ENCODE assay signal across 8 mouse cellular contexts in the genomic region with DNA sequence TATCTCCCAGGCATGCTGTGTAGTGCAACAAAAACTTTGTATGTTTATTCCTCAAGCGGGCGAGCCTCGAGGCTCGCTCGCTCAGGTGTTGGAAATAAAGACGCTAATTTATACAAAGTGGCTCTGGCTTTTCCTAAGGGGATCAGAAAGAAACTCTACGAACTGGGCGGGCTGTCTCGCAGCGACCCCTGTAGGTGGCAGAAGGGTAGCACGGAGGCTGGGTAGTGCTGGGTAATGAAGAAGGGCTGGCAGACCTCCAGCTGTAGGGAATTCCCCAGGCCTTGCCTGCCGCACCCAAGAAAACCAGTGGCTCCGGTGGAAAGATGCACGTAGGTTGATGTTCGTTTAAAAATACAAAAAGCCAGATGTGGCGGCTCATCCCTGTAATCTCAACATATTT. TPM values are rescaled to one million over a fixed set of nuclear protein-coding genes. Genes with fewer than 3 reads are reported as not detected.
DNase-seq lines count a peak whose midpoint lies in the region; ATAC-seq and TF ChIP-seq lines count a peak whose summit lies in the region.
"Had no signal": no experiment of that assay in that cellular context is flagged by ENCODE, and none has a peak within 500 bp of the region (broad histone marks: within the 10 kb centered on the region; RNA-seq: fewer than 3 reads in every experiment).

No protein-coding gene starts in this region.

- DNase-seq in spleen, adult 18-20 months, result peak; percentile 29 to 63
- DNase-seq in spleen, adult 12 weeks (ENCODE audit: low spot score), result no peak
- DNase-seq in ZHBTc4 (ENCODE audit: low read depth, low spot score), result peak; percentile 81
- peak; percentile 58 for DNase-seq in embryo, embryonic 11 days
- no peak for DNase-seq in liver, embryonic 14.5 days (ENCODE audit: low read depth in 3 of 3, low spot score in 3 of 3)
- DNase-seq in right cerebral cortex, postnatal 10 days (ENCODE audit: low spot score in 2 of 2), result peak; percentile 77 to 78

- H3K4me3 ChIP-seq in liver, embryonic 14.5 days (ENCODE audit: insufficient read depth in 1 of 2, low read depth in 2 of 2, low read length in 2 of 2), result no peak overlapping the region

- no peaks in the 10 kb centered on the region for H3K9me3 ChIP-seq in liver, embryonic 14.5 days (ENCODE audit: control insufficient read depth, low read length)
- H3K9me3 ChIP-seq: neural tube, embryonic 13.5 days had no signal

- no peaks in the 10 kb centered on the region for H3K36me3 ChIP-seq in liver, embryonic 14.5 days (replicated peaks; ENCODE audit: control insufficient read depth, insufficient read depth, low read depth)
- H3K36me3 ChIP-seq: neural tube, embryonic 13.5 days had no signal

- TF ChIP-seq CTCF in liver, embryonic 14.5 days (IDR thresholded peaks at IDR 0.05; ENCODE audit: low read depth), result peak; percentile 57

- H3K4me2 ChIP-seq in liver, embryonic 14.5 days (ENCODE audit: low read depth), result no peak overlapping the region

- peaks cover 26% of the 10 kb centered on the region for H3K27me3 ChIP-seq in liver, embryonic 14.5 days (ENCODE audit: control insufficient read depth, insufficient read depth, low read length)

- H3K27ac ChIP-seq in liver, embryonic 14.5 days, result no peak overlapping the region
- H3K27ac ChIP-seq: neural tube, embryonic 13.5 days had no signal

- no peak for TF ChIP-seq EP300 in liver, embryonic 14.5 days (IDR thresholded peaks at IDR 0.05; ENCODE audit: low read depth)

- ATAC-seq in inflammation-experienced regulatory T-cells, adult 6 months, result peak; percentile 91
- ATAC-seq in liver, embryonic 14.5 days (ENCODE audit: insufficient read depth), result no peak

- H3K4me1 ChIP-seq in liver, embryonic 14.5 days (replicated peaks; ENCODE audit: control insufficient read depth in 2 of 2, insufficient read depth in 2 of 2, low read length in 1 of 2), result no peaks in the 10 kb centered on the region

- H3K9ac ChIP-seq in liver, embryonic 14.5 days (replicated peaks), result no peak overlapping the region
- H3K9ac ChIP-seq: neural tube, embryonic 13.5 days had no signal

- 11% methylated on average over 16 of the region's 16 CpGs for WGBS in liver, embryonic 14.5 days (ENCODE audit: insufficient replicate concordance)

RNA-seq across cellular contexts. Expression of a gene that starts 2.7 kb away (rescaled TPM):
- polyA plus RNA-seq in inflammation-experienced regulatory T-cells, adult 6 months (2017; shearing (Covaris generic)), result not detected
- polyA plus RNA-seq in liver, embryonic 14.5 days (2012; rRNA removed), result 0.02 TPM in 2 replicates
- polyA plus RNA-seq in liver, embryonic 14.5 days (2014; fragmentation: Nextera tagmentation; extraction: Ambion mirVana), result not detected in 2 replicates

RNA-seq across cellular contexts. Expression of a gene that starts 17.3 kb away (rescaled TPM):
- polyA plus RNA-seq in inflammation-experienced regulatory T-cells, adult 6 months (2017; shearing (Covaris generic)), result under 1 TPM in 1 of 3 experiments, not detected in 2; 0.16 TPM
- polyA plus RNA-seq in liver, embryonic 14.5 days (2012; rRNA removed), result under 0.01 and 0.02 TPM in 2 replicates
- not detected in 2 replicates for polyA plus RNA-seq in liver, embryonic 14.5 days (2014; fragmentation: Nextera tagmentation; extraction: Ambion mirVana)

Comparison
In these comparisons a context has a peak if more than half of its experiments do, and no peak if none do; other contexts are left out.
1. DNase-seq: peak in spleen, adult 18-20 months (2 of 2), ZHBTc4 (single experiment), embryo, embryonic 11 days (single experiment) and right cerebral cortex, postnatal 10 days (2 of 2); none in spleen, adult 12 weeks (single experiment) and liver, embryonic 14.5 days (0 of 3).